Mouse (Mus musculus): ENCODE measurements around the gene Plxnd1.

GRCm38 (mm10) chr6:115911763-115912162, 83.0 kb downstream of the Plxnd1 start:
- no peak for TF ChIP-seq CTCF (IDR thresholded peaks at IDR 0.05; ENCODE audit: borderline replicate concordance, insufficient read depth, low read depth, low read length)
- no peak for TF ChIP-seq POLR2A (IDR thresholded peaks at IDR 0.05; ENCODE audit: borderline replicate concordance, insufficient read depth, low read length)

Measured in cerebellum, adult 2 months (tissue).